Mouse (Mus musculus) cerebellum, adult 2 months (tissue): ENCODE results near the gene Iqce.

Source experiments
- CTCF ChIP-seq: fragments of 200-500 bp; IDR thresholded peaks from 2 replicates; pipeline ENCODE4 v1.5.1; 2011; ENCODE audit warnings: low read depth, mild to moderate bottlenecking, control low read depth, low read length, moderate library complexity, borderline replicate concordance; ENCODE audit not compliant: insufficient read depth
- POLR2A ChIP-seq: fragments of 200-500 bp; IDR thresholded peaks from 2 replicates; pipeline ENCODE4 v1.6.1; 2011; ENCODE audit warnings: low read length, control low read depth, borderline replicate concordance; ENCODE audit not compliant: insufficient read depth

GRCm38 (mm10) chr5:140646171-140646570, 56.0 kb downstream of the Iqce start:
- TF ChIP-seq CTCF (no peak), POLR2A (no peak)
